Mouse (Mus musculus): Measurements from ENCODE around the gene Clstn3. TPM values are rescaled to one million over a fixed set of nuclear protein-coding genes. Genes with fewer than 3 reads are reported as not detected.
"Not testable (repeated sequence)": the region's sequence is repeated elsewhere in the genome, so short reads cannot be mapped to it uniquely, and the experiment has no call there.

Clstn3 gene
- polyA plus RNA-seq, 1 experiment from 2014 or later = 2.7 TPM

DNA sequence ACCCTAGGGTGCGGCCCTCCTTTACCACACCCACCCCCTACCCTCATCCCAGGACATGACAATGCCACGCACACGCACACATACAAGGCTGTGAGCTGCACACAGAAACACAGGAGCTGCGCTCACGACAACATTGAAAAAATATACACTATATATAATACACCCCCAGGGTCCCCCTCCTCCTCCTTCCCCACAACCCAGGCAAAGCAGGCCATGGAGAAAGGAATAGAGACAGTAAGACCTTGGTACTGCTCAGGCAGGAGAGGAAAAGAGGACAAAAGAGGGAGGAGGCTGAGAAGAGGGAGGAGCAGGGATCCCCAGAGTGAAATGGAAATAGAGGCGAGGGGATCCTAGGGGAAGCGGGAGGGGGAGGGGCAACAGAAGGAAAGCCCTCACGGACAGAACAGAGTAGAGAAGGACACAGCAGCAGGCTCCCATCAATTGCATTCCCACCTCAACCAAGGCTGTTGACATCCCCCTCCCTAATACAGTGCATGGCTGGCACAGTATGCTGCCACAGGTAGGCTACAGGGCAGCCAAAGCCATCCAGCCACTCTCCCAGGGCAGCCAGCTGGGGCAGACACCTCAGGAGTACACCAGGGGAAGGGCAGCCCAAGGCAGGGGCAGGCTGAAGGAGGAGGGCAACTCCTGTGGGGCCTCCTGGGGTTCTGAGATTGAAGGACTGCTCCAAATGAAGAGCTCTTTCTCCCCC is 33.7 kb downstream of the Clstn3 start:
- no peak overlapping the region for H3K4me2 ChIP-seq (replicated peaks; ENCODE audit: low read depth)
- no peaks in the 10 kb centered on the region; the same call in 1 of the 2 replicates for H3K4me1 ChIP-seq (replicated peaks; ENCODE audit: control insufficient read depth, insufficient read depth, low read length)
- WGBS = 71% methylated on average over 8 of the region's 8 CpGs
- no peak for TF ChIP-seq CTCF (IDR thresholded peaks at IDR 0.05; ENCODE audit: low read depth)
- no peaks in the 10 kb centered on the region for H3K27me3 ChIP-seq (replicated peaks; ENCODE audit: control insufficient read depth, insufficient read depth, low read length)
- no peaks in the 10 kb centered on the region for H3K9me3 ChIP-seq (ENCODE audit: control insufficient read depth)
- no peak for ATAC-seq
- H3K27ac ChIP-seq (ENCODE audit: low read depth, low read length) = no peak overlapping the region
- H3K9ac ChIP-seq (ENCODE audit: low read depth, low read length) = no peak overlapping the region
- no peak overlapping the region for H3K4me3 ChIP-seq (ENCODE audit: low read depth, low read length)
- no peaks in the 10 kb centered on the region for H3K36me3 ChIP-seq (ENCODE audit: control insufficient read depth, insufficient read depth)

- Histone ChIP-seq H3K27me3 (replicated peaks; ENCODE audit: control insufficient read depth, insufficient read depth, low read length) (no peaks in the 10 kb centered on the region), H3K4me3 (ENCODE audit: low read depth, low read length) (no peak overlapping the region), H3K27ac (ENCODE audit: low read depth, low read length) (no peak overlapping the region), H3K4me1 (replicated peaks; ENCODE audit: control insufficient read depth, insufficient read depth, low read length) (no peaks in the 10 kb centered on the region; the same call in 1 of the 2 replicates), H3K9ac (ENCODE audit: low read depth, low read length) (no peak overlapping the region), H3K9me3 (ENCODE audit: control insufficient read depth) (no peaks in the 10 kb centered on the region), H3K36me3 (ENCODE audit: control insufficient read depth, insufficient read depth) (no peaks in the 10 kb centered on the region), H3K4me2 (replicated peaks; ENCODE audit: low read depth) (no peak overlapping the region)
- no peak for TF ChIP-seq CTCF (IDR thresholded peaks at IDR 0.05; ENCODE audit: low read depth)
- ATAC-seq = no peak
- 76% methylated on average over 3 of the region's 3 CpGs for WGBS
These were observed 34.2 kb downstream of the Clstn3 start for GRCm38 (mm10) chr6:124430379-124430778.

- Histone ChIP-seq H3K4me1 (replicated peaks; ENCODE audit: control insufficient read depth, insufficient read depth, low read length) (no peaks in the 10 kb centered on the region; the same call in 1 of the 2 replicates), H3K27me3 (replicated peaks; ENCODE audit: control insufficient read depth, insufficient read depth, low read length) (no peaks in the 10 kb centered on the region), H3K4me2 (replicated peaks; ENCODE audit: low read depth) (no peak overlapping the region), H3K36me3 (ENCODE audit: control insufficient read depth, insufficient read depth) (no peaks in the 10 kb centered on the region), H3K9me3 (ENCODE audit: control insufficient read depth) (no peaks in the 10 kb centered on the region), H3K27ac (ENCODE audit: low read depth, low read length) (no peak overlapping the region), H3K4me3 (ENCODE audit: low read depth, low read length) (no peak overlapping the region), H3K9ac (ENCODE audit: low read depth, low read length) (no peak overlapping the region)
- no peak for ATAC-seq
- 62% methylated on average over 6 of the region's 6 CpGs for WGBS
- no peak for TF ChIP-seq CTCF (IDR thresholded peaks at IDR 0.05; ENCODE audit: low read depth)
These were observed 36.6 kb downstream of the Clstn3 start for GRCm38 (mm10) chr6:124427791-124428576.

DNA sequence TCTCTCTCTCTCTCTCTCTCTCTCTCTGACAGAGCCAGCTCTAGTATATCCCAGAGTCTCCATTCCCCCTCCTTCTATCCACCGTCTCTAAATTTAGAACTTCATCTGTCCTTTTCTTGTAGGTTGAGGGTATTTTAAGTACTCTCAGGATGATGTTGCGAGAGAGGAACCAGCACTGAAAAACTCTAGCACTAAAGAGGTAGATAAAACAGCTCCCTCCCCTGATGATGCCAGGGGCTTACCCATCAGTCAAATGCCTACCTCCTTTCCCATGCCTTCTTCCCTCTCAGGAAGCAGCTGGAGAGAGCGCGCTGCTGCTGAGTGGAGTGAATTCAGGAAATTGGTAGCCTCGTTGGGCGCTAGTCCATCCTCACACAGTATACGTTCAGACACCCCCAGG is 37.3 kb downstream of the Clstn3 start:
- Histone ChIP-seq H3K9me3 (ENCODE audit: control insufficient read depth) (no peaks in the 10 kb centered on the region), H3K27me3 (replicated peaks; ENCODE audit: control insufficient read depth, insufficient read depth, low read length) (no peaks in the 10 kb centered on the region), H3K36me3 (ENCODE audit: control insufficient read depth, insufficient read depth) (no peaks in the 10 kb centered on the region), H3K4me2 (replicated peaks; ENCODE audit: low read depth) (no peak overlapping the region), H3K27ac (ENCODE audit: low read depth, low read length) (no peak overlapping the region), H3K4me3 (ENCODE audit: low read depth, low read length) (no peak overlapping the region), H3K9ac (ENCODE audit: low read depth, low read length) (no peak overlapping the region), H3K4me1 (replicated peaks; ENCODE audit: control insufficient read depth, insufficient read depth, low read length) (no peaks in the 10 kb centered on the region; the same call in 1 of the 2 replicates)
- WGBS = 79% methylated on average over 7 of the region's 7 CpGs
- no peak for ATAC-seq
- no peak for TF ChIP-seq CTCF (IDR thresholded peaks at IDR 0.05; ENCODE audit: low read depth)

DNA sequence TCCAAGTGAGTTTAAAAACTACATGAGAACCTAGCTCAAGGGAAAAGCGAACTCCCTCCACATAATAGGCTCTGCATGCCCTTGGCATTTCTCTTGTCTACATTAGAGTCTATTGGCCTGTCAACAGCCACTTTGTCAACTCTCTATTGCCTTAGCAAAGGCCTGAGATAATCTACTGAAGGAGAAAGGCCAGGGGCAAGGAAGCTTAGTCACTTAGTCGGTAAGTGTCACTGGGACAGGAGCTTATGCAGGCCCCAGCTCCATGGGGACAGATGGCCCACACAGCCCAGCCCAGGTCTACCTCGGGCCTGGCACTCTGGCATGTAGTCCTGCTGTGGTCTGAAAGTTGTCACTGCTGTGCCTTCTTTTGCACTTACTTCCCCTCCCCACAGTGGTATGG is 38.0 kb downstream of the Clstn3 start:
- no peak for ATAC-seq
- no peaks in the 10 kb centered on the region for H3K27me3 ChIP-seq (replicated peaks; ENCODE audit: control insufficient read depth, insufficient read depth, low read length)
- no peaks in the 10 kb centered on the region; the same call in 1 of the 2 replicates for H3K4me1 ChIP-seq (replicated peaks; ENCODE audit: control insufficient read depth, insufficient read depth, low read length)
- WGBS = 72% methylated on average over 3 of the region's 3 CpGs
- no peak overlapping the region for H3K4me2 ChIP-seq (replicated peaks; ENCODE audit: low read depth)
- no peak overlapping the region for H3K27ac ChIP-seq (ENCODE audit: low read depth, low read length)
- H3K9me3 ChIP-seq (ENCODE audit: control insufficient read depth) = no peaks in the 10 kb centered on the region
- no peaks in the 10 kb centered on the region for H3K36me3 ChIP-seq (ENCODE audit: control insufficient read depth, insufficient read depth)
- no peak overlapping the region for H3K4me3 ChIP-seq (ENCODE audit: low read depth, low read length)
- TF ChIP-seq CTCF (IDR thresholded peaks at IDR 0.05; ENCODE audit: low read depth) = no peak
- H3K9ac ChIP-seq (ENCODE audit: low read depth, low read length) = no peak overlapping the region

DNA sequence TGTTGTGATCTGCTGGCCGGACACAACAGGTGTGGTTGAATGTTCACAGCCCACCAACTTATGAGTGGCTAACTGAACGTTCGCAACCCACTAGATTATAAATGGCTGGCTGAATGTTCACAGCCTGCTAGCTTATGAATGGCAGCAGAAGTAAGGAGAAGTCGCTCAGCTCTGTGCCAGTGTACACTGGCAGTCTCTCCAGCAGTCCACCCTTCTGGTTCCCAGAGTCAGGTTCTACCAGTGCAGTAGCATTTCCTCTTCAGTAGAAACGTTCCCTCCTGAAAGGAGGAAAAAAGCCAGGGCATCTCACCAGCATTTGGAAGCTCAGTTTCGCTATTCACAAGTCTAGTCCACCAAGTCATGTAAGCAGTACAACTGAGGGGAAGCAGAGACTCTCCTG is 39.1 kb downstream of the Clstn3 start:
- no peaks in the 10 kb centered on the region for H3K36me3 ChIP-seq (ENCODE audit: control insufficient read depth, insufficient read depth)
- no peak overlapping the region for H3K4me3 ChIP-seq (ENCODE audit: low read depth, low read length)
- no peak overlapping the region for H3K27ac ChIP-seq (ENCODE audit: low read depth, low read length)
- no peak overlapping the region for H3K4me2 ChIP-seq (replicated peaks; ENCODE audit: low read depth)
- no peaks in the 10 kb centered on the region for H3K27me3 ChIP-seq (replicated peaks; ENCODE audit: control insufficient read depth, insufficient read depth, low read length)
- WGBS = 64% methylated on average over 6 of the region's 6 CpGs
- no peaks in the 10 kb centered on the region; the same call in 1 of the 2 replicates for H3K4me1 ChIP-seq (replicated peaks; ENCODE audit: control insufficient read depth, insufficient read depth, low read length)
- H3K9me3 ChIP-seq (ENCODE audit: control insufficient read depth) = no peaks in the 10 kb centered on the region
- ATAC-seq = no peak
- H3K9ac ChIP-seq (ENCODE audit: low read depth, low read length) = no peak overlapping the region
- TF ChIP-seq CTCF (IDR thresholded peaks at IDR 0.05; ENCODE audit: low read depth) = no peak

DNA sequence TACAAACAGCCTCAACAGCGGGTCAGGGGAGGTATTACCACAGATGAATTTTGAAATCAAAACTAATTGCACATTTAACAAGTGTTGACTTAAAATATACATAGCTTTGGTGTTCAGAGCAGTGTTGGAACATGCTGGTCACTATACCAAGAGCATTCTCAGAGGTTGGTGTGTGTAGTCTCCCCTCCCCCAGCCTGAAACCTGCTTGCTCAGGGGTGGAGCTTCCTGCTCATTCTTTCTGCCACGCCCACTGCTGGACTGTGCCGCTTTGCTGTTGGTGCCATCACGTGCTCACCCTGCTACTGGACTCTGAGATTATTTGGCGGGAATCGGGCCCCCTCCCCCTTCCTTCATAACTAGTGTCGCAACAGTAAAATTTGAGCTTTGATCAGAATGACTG is 39.6 kb downstream of the Clstn3 start:
- H3K36me3 ChIP-seq (ENCODE audit: control insufficient read depth, insufficient read depth); H3K9me3 ChIP-seq (ENCODE audit: control insufficient read depth); H3K4me3 ChIP-seq (ENCODE audit: low read depth, low read length); H3K27me3 ChIP-seq (replicated peaks; ENCODE audit: control insufficient read depth, insufficient read depth, low read length); H3K4me1 ChIP-seq (replicated peaks; ENCODE audit: control insufficient read depth, insufficient read depth, low read length); H3K4me2 ChIP-seq (replicated peaks; ENCODE audit: low read depth); H3K9ac ChIP-seq (ENCODE audit: low read depth, low read length); H3K27ac ChIP-seq (ENCODE audit: low read depth, low read length): not testable (repeated sequence)
- 38% methylated on average over 7 of the region's 7 CpGs for WGBS
- peak; percentile 57 for ATAC-seq

Data from intestine, postnatal 0 days (tissue).